Mouse (Mus musculus) B cell, adult 62 days (primary cell): ENCODE measurements around the gene Galnt9. TPM values are rescaled to one million over a fixed set of nuclear protein-coding genes. Genes with fewer than 3 reads are reported as not detected.

ENCODE experiments used
- total RNA-seq: library from RNA; stranded (reverse); gene quantifications from 4 replicates; pipeline ENCODE4 v1.2.4, GENCODE M21; 2023

Gene Galnt9
- total RNA-seq, result not detected in 4 replicates

DNA sequence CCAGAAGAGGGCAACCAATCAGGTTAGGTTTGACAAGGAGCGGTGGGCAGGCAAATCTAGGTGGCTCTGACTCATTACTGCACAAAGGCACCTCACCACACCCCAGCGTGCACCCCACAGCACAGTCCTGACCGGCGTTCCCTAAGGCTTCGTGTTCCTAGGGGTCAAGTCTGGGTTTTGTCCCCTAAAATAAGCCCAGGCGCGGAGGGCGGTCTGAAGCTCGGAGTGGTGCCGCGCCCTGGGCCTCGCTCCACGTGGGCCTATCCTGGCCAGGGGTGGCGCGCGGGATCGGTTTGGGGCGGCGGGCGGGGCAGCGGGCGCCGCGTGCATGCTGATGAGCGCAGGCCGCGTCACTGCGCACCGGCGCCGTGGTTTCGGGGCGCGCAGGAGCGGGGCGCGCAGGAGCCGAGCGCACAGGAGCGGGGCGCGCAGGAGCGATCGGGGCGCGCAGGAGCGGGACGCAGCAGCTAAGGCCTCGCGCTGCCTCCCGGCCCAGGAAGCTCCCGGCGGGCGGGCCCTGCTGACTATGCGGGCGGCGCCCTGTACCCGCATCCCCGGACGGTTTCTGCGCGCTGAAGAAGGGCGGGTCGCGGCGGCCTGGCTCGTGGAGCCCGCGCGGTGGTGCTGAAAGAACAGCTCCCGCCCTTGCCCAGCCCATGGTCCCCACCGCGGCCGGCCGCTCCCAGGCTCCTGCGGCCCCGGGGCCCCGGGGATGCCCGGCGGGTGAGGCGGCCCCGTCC lies at the start of gene Galnt9:
Gene Galnt9, plus strand, starts transcription at position 405 of the 740 bp plus-strand sequence.

GRCm38 (mm10) chr5:110652719-110653648 lies 108.8 kb downstream of the Galnt9 start, which contains the start of the genes Noc4l and Ddx51:
Gene Noc4l, minus strand, starts transcription at chr5:110653417.
Gene Ddx51, plus strand, starts transcription at chr5:110653451.

Other genes starting within 250 kb of the Galnt9 start
- gene P2rx2, start 201.1 kb upstream of the Galnt9 start, total RNA-seq, result 0.29 to 0.72 TPM (median 0.46 TPM) in 3 of 4 replicates, not detected in the other
- not detected in 4 replicates for gene Lrcol1, start 199.6 kb upstream of the Galnt9 start, total RNA-seq
- 127 to 155 TPM (median 135 TPM) in 4 replicates for gene Fbrsl1, start 95.9 kb upstream of the Galnt9 start, total RNA-seq
- 70.4 to 80.6 TPM (median 71.1 TPM) in 4 replicates for gene Noc4l, start 109.1 kb downstream of the Galnt9 start, total RNA-seq
- 66.4 to 92.0 TPM (median 66.8 TPM) in 4 replicates for gene Ddx51, start 109.1 kb downstream of the Galnt9 start, total RNA-seq
- 237 to 246 TPM (median 244 TPM) in 4 replicates for gene Ep400, start 226.4 kb downstream of the Galnt9 start, total RNA-seq
- 31.4 to 39.7 TPM (median 37.3 TPM) in 4 replicates for gene Pus1, start 236.3 kb downstream of the Galnt9 start, total RNA-seq